Mouse (Mus musculus): ENCODE data around the gene Acat2.

DNA sequence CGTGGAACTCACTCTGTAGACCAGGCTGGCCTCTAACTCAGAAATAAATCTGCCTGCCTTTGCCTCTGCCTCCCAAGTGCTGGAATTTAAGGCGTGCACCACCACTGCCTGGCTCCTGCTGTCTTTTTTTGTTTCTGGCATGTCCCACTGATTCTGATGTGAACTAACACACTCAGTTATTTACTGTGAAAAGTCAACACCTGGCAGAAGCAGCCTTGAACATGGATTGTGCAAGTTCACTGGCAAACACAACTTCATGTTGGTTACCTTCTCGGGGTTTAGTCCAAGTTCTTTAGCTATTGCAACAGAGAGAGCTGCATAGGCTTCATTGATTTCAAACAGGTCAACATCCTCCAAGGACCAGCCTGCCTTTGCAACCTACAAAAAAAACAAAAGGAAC, 35.5 kb downstream of the Acat2 start:
- TF ChIP-seq POLR2A (IDR thresholded peaks at IDR 0.05; ENCODE audit: borderline replicate concordance, extremely low read depth, low read depth, low read length) (no peak), CTCF (IDR thresholded peaks at IDR 0.05; ENCODE audit: insufficient read depth, low read length) (no peak)
